Mouse (Mus musculus): ENCODE results near the gene Zkscan14. TPM values are rescaled to one million over a fixed set of nuclear protein-coding genes. Genes with fewer than 3 reads are reported as not detected.

Gene Zkscan14
- polyA plus RNA-seq, 1 experiment from 2014 or later = 7.0 TPM

GRCm38 (mm10) chr5:145189416-145189815, 12.3 kb downstream of the Zkscan14 start:
- DNase-seq (no peak), ATAC-seq (ENCODE audit: insufficient read depth) (no peak)
- Histone ChIP-seq H3K4me1 (ENCODE audit: insufficient read depth) (peaks cover 2% of the 10 kb centered on the region; the same call in 1 of the 2 replicates), H3K4me3 (ENCODE audit: low read depth, low read length) (no peak overlapping the region), H3K4me2 (peak overlapping the region; percentile 96), H3K27ac (ENCODE audit: low read depth) (no peak overlapping the region), H3K9ac (no peak overlapping the region), H3K27me3 (ENCODE audit: insufficient read depth, low read length) (no peaks in the 10 kb centered on the region), H3K9me3 (ENCODE audit: low read depth, low read length) (no peaks in the 10 kb centered on the region), H3K36me3 (ENCODE audit: insufficient read depth) (peaks cover 38% of the 10 kb centered on the region)
- TF ChIP-seq CTCF (IDR thresholded peaks at IDR 0.05; ENCODE audit: low read depth) = no peak
- WGBS = 93% methylated on average over 6 of the region's 6 CpGs

GRCm38 (mm10) chr5:145185244-145185643, 16.4 kb downstream of the Zkscan14 start:
- no peak for TF ChIP-seq CTCF (IDR thresholded peaks at IDR 0.05; ENCODE audit: low read depth)
- Histone ChIP-seq H3K9me3 (ENCODE audit: low read depth, low read length) (no peaks in the 10 kb centered on the region), H3K27ac (ENCODE audit: low read depth) (no peak overlapping the region), H3K27me3 (ENCODE audit: insufficient read depth, low read length) (no peaks in the 10 kb centered on the region), H3K9ac (no peak overlapping the region), H3K36me3 (ENCODE audit: insufficient read depth) (peaks cover 75% of the 10 kb centered on the region), H3K4me2 (no peak overlapping the region), H3K4me1 (ENCODE audit: insufficient read depth) (no peaks in the 10 kb centered on the region; the same call in 1 of the 2 replicates), H3K4me3 (ENCODE audit: low read depth, low read length) (no peak overlapping the region)
- WGBS = 93% methylated on average over 2 of the region's 2 CpGs
- DNase-seq (no peak), ATAC-seq (ENCODE audit: insufficient read depth) (no peak)

GRCm38 (mm10) chr5:145178461-145178980, 23.1 kb downstream of the Zkscan14 start:
- no peaks in the 10 kb centered on the region for H3K4me1 ChIP-seq (ENCODE audit: insufficient read depth)
- H3K36me3 ChIP-seq (ENCODE audit: insufficient read depth) = peaks cover 99% of the 10 kb centered on the region
- ATAC-seq (ENCODE audit: insufficient read depth) = no peak
- no peak for DNase-seq
- 84% methylated on average over 18 of the region's 18 CpGs for whole genome bisulfite sequencing
- no peak overlapping the region for H3K27ac ChIP-seq (ENCODE audit: low read depth)
- no peak for TF ChIP-seq CTCF (IDR thresholded peaks at IDR 0.05; ENCODE audit: low read depth)
- H3K4me3 ChIP-seq (ENCODE audit: low read depth, low read length) = no peak overlapping the region
- H3K27me3 ChIP-seq (ENCODE audit: insufficient read depth, low read length) = no peaks in the 10 kb centered on the region
- no peak overlapping the region for H3K9ac ChIP-seq
- no peak overlapping the region for H3K4me2 ChIP-seq
- no peaks in the 10 kb centered on the region for H3K9me3 ChIP-seq (ENCODE audit: low read depth, low read length)

- ATAC-seq (ENCODE audit: insufficient read depth) = peak; percentile 55
- Histone ChIP-seq H3K27me3 (ENCODE audit: insufficient read depth, low read length) (no peaks in the 10 kb centered on the region), H3K4me3 (ENCODE audit: low read depth, low read length) (peak overlapping the region; percentile 95), H3K36me3 (ENCODE audit: insufficient read depth) (peaks cover 34% of the 10 kb centered on the region), H3K9ac (peak overlapping the region; percentile 97), H3K9me3 (ENCODE audit: low read depth, low read length) (no peaks in the 10 kb centered on the region), H3K27ac (ENCODE audit: low read depth) (peak overlapping the region; percentile 84), H3K4me1 (ENCODE audit: insufficient read depth) (no peaks in the 10 kb centered on the region; the same call in 1 of the 2 replicates), H3K4me2 (peak overlapping the region; percentile 96)
- peak; percentile 24 for DNase-seq
- 0% methylated on average over 28 of the region's 28 CpGs for WGBS
- TF ChIP-seq CTCF (IDR thresholded peaks at IDR 0.05; ENCODE audit: low read depth) = no peak
Observed at GRCm38 (mm10) chr5:145167306-145167661, 34.4 kb downstream of the Zkscan14 start.

GRCm38 (mm10) chr5:145166536-145167305, 34.9 kb downstream of the Zkscan14 start, which contains the start of the genes Ptcd1 and Cpsf4:
Gene Ptcd1 (minus strand): TSS chr5:145167108.
Gene Cpsf4 (plus strand): TSS chr5:145167213.
- under 1% methylated on average over 51 of the region's 51 CpGs for WGBS
- TF ChIP-seq CTCF (IDR thresholded peaks at IDR 0.05; ENCODE audit: low read depth) = no peak
- H3K9ac ChIP-seq = peak within 1 kb of the TSS; percentile 97

GRCm38 (mm10) chr5:145165184-145165583, 36.5 kb downstream of the Zkscan14 start:
- no peak for ATAC-seq (ENCODE audit: insufficient read depth)
- 82% methylated on average over 15 of the region's 15 CpGs for WGBS
- H3K9ac ChIP-seq = no peak overlapping the region

More at GRCm38 (mm10) chr5:145166536-145167305, 34.9 kb downstream of the Zkscan14 start, which contains the start of the genes Ptcd1 and Cpsf4:
- H3K36me3 ChIP-seq (ENCODE audit: insufficient read depth) = peaks cover 33% of the 10 kb centered on the region
- H3K27ac ChIP-seq (ENCODE audit: low read depth) = peak within 1 kb of the TSS; percentile 86
- H3K4me3 ChIP-seq (ENCODE audit: low read depth, low read length) = peak within 1 kb of the TSS; percentile 95
- H3K4me1 ChIP-seq (ENCODE audit: insufficient read depth) = no peaks in the 10 kb centered on the region; the same call in 1 of the 2 replicates
- DNase-seq (peak; percentile 100), ATAC-seq (ENCODE audit: insufficient read depth) (peak; percentile 97)
- H3K9me3 ChIP-seq (ENCODE audit: low read depth, low read length) = no peaks in the 10 kb centered on the region
- no peaks in the 10 kb centered on the region for H3K27me3 ChIP-seq (ENCODE audit: insufficient read depth, low read length)
- peak within 1 kb of the TSS; percentile 96 for H3K4me2 ChIP-seq

GRCm38 (mm10) chr5:145164710-145165109, 37.0 kb downstream of the Zkscan14 start:
- DNase-seq = no peak
- TF ChIP-seq CTCF (IDR thresholded peaks at IDR 0.05; ENCODE audit: low read depth) = no peak

More at GRCm38 (mm10) chr5:145165184-145165583, 36.5 kb downstream of the Zkscan14 start:
- no peaks in the 10 kb centered on the region; the same call in 1 of the 2 replicates for H3K4me1 ChIP-seq (ENCODE audit: insufficient read depth)
- DNase-seq = no peak
- no peak overlapping the region for H3K4me3 ChIP-seq (ENCODE audit: low read depth, low read length)
- no peak overlapping the region for H3K27ac ChIP-seq (ENCODE audit: low read depth)
- no peak overlapping the region for H3K4me2 ChIP-seq
- TF ChIP-seq CTCF (IDR thresholded peaks at IDR 0.05; ENCODE audit: low read depth) = no peak
- H3K36me3 ChIP-seq (ENCODE audit: insufficient read depth) = peaks cover 32% of the 10 kb centered on the region
- no peaks in the 10 kb centered on the region for H3K27me3 ChIP-seq (ENCODE audit: insufficient read depth, low read length)
- H3K9me3 ChIP-seq (ENCODE audit: low read depth, low read length) = no peaks in the 10 kb centered on the region

More at GRCm38 (mm10) chr5:145164710-145165109, 37.0 kb downstream of the Zkscan14 start:
- Histone ChIP-seq H3K27ac (ENCODE audit: low read depth) (no peak overlapping the region), H3K27me3 (ENCODE audit: insufficient read depth, low read length) (no peaks in the 10 kb centered on the region), H3K4me1 (ENCODE audit: insufficient read depth) (no peaks in the 10 kb centered on the region; the same call in 1 of the 2 replicates), H3K9ac (no peak overlapping the region), H3K9me3 (ENCODE audit: low read depth, low read length) (no peaks in the 10 kb centered on the region), H3K36me3 (ENCODE audit: insufficient read depth) (peaks cover 33% of the 10 kb centered on the region), H3K4me3 (ENCODE audit: low read depth, low read length) (no peak overlapping the region), H3K4me2 (no peak overlapping the region)
- ATAC-seq (ENCODE audit: insufficient read depth) = no peak
- WGBS = 46% methylated on average over 3 of the region's 3 CpGs

Measured in lung, embryonic 14.5 days (tissue).